Mouse (Mus musculus) spleen, embryonic (tissue): ENCODE measurements around the gene Tmem202.

Experiments used
- CTCF ChIA-PET: fragments of 350-600 bp; sonication (Branson Sonifier 250); formaldehyde crosslinking; loops from one replicate; lab custom pipeline; 2022; lab: Charles Lee

The Tmem202 gene

GRCm38 (mm10) chr9:59469446-59469845, 70.2 kb downstream of the Tmem202 start:
- CTCF ChIA-PET, result interaction anchor here (1.2 kb wide), 1 partner anchor 15 kb away, joined by 4 read pairs; no protein-coding TSS in a partner anchor
